Comparison of ENCODE assay signal across 8 mouse cellular contexts in genomic region chrX:42153056-42153455, GRCm38 (mm10). TPM values are rescaled to one million over a fixed set of nuclear protein-coding genes. Genes with fewer than 3 reads are reported as not detected.
DNase-seq lines count a peak whose midpoint lies in the region; ATAC-seq lines count a peak whose summit lies in the region.

No protein-coding gene starts in this region.

- peak overlapping the region; percentile 70 for H3K4me2 ChIP-seq in heart, embryonic 13.5 days
- peak overlapping the region; percentile 50 for H3K4me2 ChIP-seq in midbrain, embryonic 13.5 days (replicated peaks)

- no peaks in the 10 kb centered on the region for H3K27me3 ChIP-seq in heart, embryonic 13.5 days (replicated peaks)
- no peaks in the 10 kb centered on the region for H3K27me3 ChIP-seq in midbrain, embryonic 13.5 days

- H3K36me3 ChIP-seq in heart, embryonic 13.5 days, result no peaks in the 10 kb centered on the region
- H3K36me3 ChIP-seq in midbrain, embryonic 13.5 days, result no peaks in the 10 kb centered on the region

- peak overlapping the region; percentile 58 for H3K27ac ChIP-seq in heart, embryonic 13.5 days (replicated peaks)
- H3K27ac ChIP-seq in brown adipose tissue, adult 24 weeks (replicated peaks; ENCODE audit: low read depth, low read length), result peak overlapping the region; percentile 72
- no peak overlapping the region for H3K27ac ChIP-seq in midbrain, embryonic 13.5 days

- DNase-seq in heart, postnatal 14 days, result no peak
- DNase-seq in induced T-regulatory cell, adult 2 months (ENCODE audit: low read depth), result peak; percentile 40
- DNase-seq in gastrocnemius, postnatal 25 days, result no peak
- no peak for DNase-seq in cerebellum, adult 9-10 months
- no peak for DNase-seq in right cerebral cortex, postnatal 10 days (ENCODE audit: low spot score in 2 of 2)

- no peaks in the 10 kb centered on the region for H3K9me3 ChIP-seq in heart, embryonic 13.5 days
- H3K9me3 ChIP-seq in midbrain, embryonic 13.5 days, result no peaks in the 10 kb centered on the region

- peak overlapping the region; percentile 68 for H3K4me3 ChIP-seq in heart, embryonic 13.5 days
- H3K4me3 ChIP-seq in brown adipose tissue, adult 24 weeks (ENCODE audit: insufficient read depth, low read depth, low read length), result peak overlapping the region; percentile 42
- peak overlapping the region; percentile 57 for H3K4me3 ChIP-seq in midbrain, embryonic 13.5 days (replicated peaks)

- ATAC-seq in heart, embryonic 13.5 days (ENCODE audit: extremely low read depth, insufficient number of reproducible peaks, low FRiP score, low TSS enrichment), result no peak
- no peak for ATAC-seq in midbrain, embryonic 13.5 days

- intact Hi-C loops in heart, postnatal 14 days (cut with DNase I), result loop anchor here (5.0 kb wide), 1 partner anchor 39 kb away; no protein-coding TSS in a partner anchor

- peak overlapping the region; percentile 72 for H3K9ac ChIP-seq in heart, embryonic 13.5 days
- no peak overlapping the region for H3K9ac ChIP-seq in midbrain, embryonic 13.5 days (replicated peaks)

- peaks cover 3% of the 10 kb centered on the region for H3K4me1 ChIP-seq in heart, embryonic 13.5 days
- no peaks in the 10 kb centered on the region; the same call in 1 of the 2 replicates for H3K4me1 ChIP-seq in brown adipose tissue, adult 24 weeks (ENCODE audit: control insufficient read depth, insufficient read depth, insufficient read length, low read length)
- H3K4me1 ChIP-seq in midbrain, embryonic 13.5 days (replicated peaks), result 0 out of 2 replicates have a peak, but pooled peaks cover 7% of the 10 kb centered on the region

- 9% methylated on average over 4 of the region's 4 CpGs for WGBS in heart, embryonic 13.5 days
- WGBS in midbrain, embryonic 13.5 days, result 33% methylated on average over 4 of the region's 4 CpGs

RNA-seq across cellular contexts. Expression of gene Stag2, which starts 3.9 kb away (rescaled TPM):
- 24.9 and 27.1 TPM in 2 replicates for polyA plus RNA-seq in heart, embryonic 13.5 days (2015; fragmentation: Nextera tagmentation; extraction: Ambion mirVana)
- 10 to 100 TPM; 54.3 to 57.3 TPM for total RNA-seq in heart, postnatal 14 days (2021)
- 29.4 and 33.5 TPM in 2 replicates for polyA plus RNA-seq in brown adipose tissue, adult 24 weeks (2012; ENCODE audit: insufficient read depth, insufficient read length, missing spikeins)
- polyA plus RNA-seq in midbrain, embryonic 13.5 days (2015; fragmentation: Nextera tagmentation; extraction: Ambion mirVana), result 25.2 and 25.6 TPM in 2 replicates
- 10 to 100 TPM; 49.8 to 49.9 TPM for total RNA-seq in gastrocnemius, postnatal 25 days (2021)
